Mouse (Mus musculus): ENCODE results near the gene Acot4.

DNA sequence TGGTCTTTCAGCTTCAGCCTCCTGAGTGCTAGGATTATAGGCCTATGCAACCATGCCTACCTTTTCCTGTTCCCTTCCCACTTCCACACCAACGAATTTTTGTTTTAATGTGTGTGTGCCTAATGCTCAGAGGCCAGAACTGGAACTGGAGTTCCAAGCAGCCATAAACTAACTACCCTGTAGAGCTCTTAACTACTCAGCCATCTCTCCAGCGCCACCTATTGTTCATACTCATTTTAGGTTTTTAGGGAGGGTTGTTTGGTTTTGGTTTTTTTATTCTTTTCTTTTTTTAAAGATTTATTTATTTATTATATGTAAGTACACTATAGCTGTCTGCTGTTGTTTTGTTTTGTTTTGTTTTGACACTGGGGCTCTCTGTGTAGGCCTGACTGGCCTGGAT lies 22.8 kb downstream of the Acot4 start:
- TF ChIP-seq CTCF (IDR thresholded peaks at IDR 0.05; ENCODE audit: borderline replicate concordance, insufficient read depth, low read length) (no peak), POLR2A (IDR thresholded peaks at IDR 0.05; ENCODE audit: low read depth, low read length) (no peak)

Data from embryonic fibroblast, embryonic 13.5 days (primary cell).